Mouse (Mus musculus): ENCODE data around the gene Tstd2. TPM values are rescaled to one million over a fixed set of nuclear protein-coding genes. Genes with fewer than 3 reads are reported as not detected.
A peak's percentile ranks its signal among the peaks of the same experiment; 100 is the strongest.

The Tstd2 gene
- polyA plus RNA-seq (2015; fragmentation: Nextera tagmentation; extraction: Ambion mirVana): 24.9 and 31.5 TPM in 2 replicates

- Histone ChIP-seq H3K27me3 (ENCODE audit: control insufficient read depth, insufficient read depth, low read depth, low read length) (no peaks in the 10 kb centered on the region), H3K36me3 (ENCODE audit: control insufficient read depth, insufficient read depth, low read length) (no peaks in the 10 kb centered on the region), H3K27ac (ENCODE audit: low read length) (peak within 1 kb of the TSS; percentile 98), H3K4me3 (ENCODE audit: low read depth, low read length) (peak within 1 kb of the TSS; percentile 68), H3K9me3 (replicated peaks; ENCODE audit: control insufficient read depth, low read length, poor library complexity, severe bottlenecking) (no peaks in the 10 kb centered on the region), H3K4me2 (ENCODE audit: low read length) (peak within 1 kb of the TSS; percentile 73), H3K9ac (ENCODE audit: low read depth, low read length) (peak within 1 kb of the TSS; percentile 80), H3K4me1 (ENCODE audit: control insufficient read depth, insufficient read depth, low read length) (peaks cover 23% of the 10 kb centered on the region)
- WGBS: under 1% methylated on average over 89 of the region's 90 CpGs
- ATAC-seq: peak; percentile 94
Measured at GRCm38 (mm10) chr4:46138287-46139222, at the start of gene Tstd2, which contains the start of gene Ncbp1. Tstd2 (minus strand) TSS chr4:46138694. Ncbp1 (plus strand) TSS chr4:46138613.

- Histone ChIP-seq H3K36me3 (ENCODE audit: control insufficient read depth, insufficient read depth, low read length) (peaks cover 32% of the 10 kb centered on the region), H3K4me2 (ENCODE audit: low read length) (no peak overlapping the region), H3K4me3 (ENCODE audit: low read depth, low read length) (no peak overlapping the region), H3K9me3 (replicated peaks; ENCODE audit: control insufficient read depth, low read length, poor library complexity, severe bottlenecking) (no peaks in the 10 kb centered on the region), H3K27ac (ENCODE audit: low read length) (no peak overlapping the region), H3K4me1 (ENCODE audit: control insufficient read depth, insufficient read depth, low read length) (no peaks in the 10 kb centered on the region), H3K9ac (ENCODE audit: low read depth, low read length) (no peak overlapping the region), H3K27me3 (ENCODE audit: control insufficient read depth, insufficient read depth, low read depth, low read length) (no peaks in the 10 kb centered on the region)
- 79% methylated on average over 3 of the region's 3 CpGs for WGBS
- no peak for ATAC-seq
Measured at GRCm38 (mm10) chr4:46186466-46186865, 48.0 kb upstream of the Tstd2 start.

- Histone ChIP-seq H3K36me3 (ENCODE audit: control insufficient read depth, insufficient read depth, low read length) (peaks cover 34% of the 10 kb centered on the region), H3K9me3 (replicated peaks; ENCODE audit: control insufficient read depth, low read length, poor library complexity, severe bottlenecking) (no peaks in the 10 kb centered on the region), H3K4me3 (ENCODE audit: low read depth, low read length) (no peak overlapping the region), H3K27ac (ENCODE audit: low read length) (no peak overlapping the region), H3K4me2 (ENCODE audit: low read length) (no peak overlapping the region), H3K4me1 (ENCODE audit: control insufficient read depth, insufficient read depth, low read length) (no peaks in the 10 kb centered on the region), H3K9ac (ENCODE audit: low read depth, low read length) (no peak overlapping the region), H3K27me3 (ENCODE audit: control insufficient read depth, insufficient read depth, low read depth, low read length) (no peaks in the 10 kb centered on the region)
- WGBS: 76% methylated on average over 9 of the region's 9 CpGs
- no peak for ATAC-seq
Measured at GRCm38 (mm10) chr4:46185890-46186289, 47.4 kb upstream of the Tstd2 start.

- Histone ChIP-seq H3K9ac (ENCODE audit: low read depth, low read length) (no peak overlapping the region), H3K36me3 (ENCODE audit: control insufficient read depth, insufficient read depth, low read length) (peaks cover 31% of the 10 kb centered on the region)
- WGBS: 80% methylated on average over 8 of the region's 8 CpGs
Measured at GRCm38 (mm10) chr4:46185423-46185822, 46.9 kb upstream of the Tstd2 start.

GRCm38 (mm10) chr4:46182181-46182580 is 43.7 kb upstream of the Tstd2 start:
- H3K27ac ChIP-seq (ENCODE audit: low read length): no peak overlapping the region
- H3K9ac ChIP-seq (ENCODE audit: low read depth, low read length): no peak overlapping the region
- H3K4me2 ChIP-seq (ENCODE audit: low read length): no peak overlapping the region
- ATAC-seq: no peak
- H3K9me3 ChIP-seq (replicated peaks; ENCODE audit: control insufficient read depth, low read length, poor library complexity, severe bottlenecking): no peaks in the 10 kb centered on the region
- no peaks in the 10 kb centered on the region for H3K27me3 ChIP-seq (ENCODE audit: control insufficient read depth, insufficient read depth, low read depth, low read length)
- WGBS: 88% methylated on average over 7 of the region's 7 CpGs
- H3K4me3 ChIP-seq (ENCODE audit: low read depth, low read length): no peak overlapping the region
- H3K36me3 ChIP-seq (ENCODE audit: control insufficient read depth, insufficient read depth, low read length): peaks cover 44% of the 10 kb centered on the region
- no peaks in the 10 kb centered on the region for H3K4me1 ChIP-seq (ENCODE audit: control insufficient read depth, insufficient read depth, low read length)

More at GRCm38 (mm10) chr4:46185423-46185822, 46.9 kb upstream of the Tstd2 start:
- ATAC-seq: no peak
- H3K27me3 ChIP-seq (ENCODE audit: control insufficient read depth, insufficient read depth, low read depth, low read length): no peaks in the 10 kb centered on the region
- no peak overlapping the region for H3K4me2 ChIP-seq (ENCODE audit: low read length)
- no peaks in the 10 kb centered on the region for H3K4me1 ChIP-seq (ENCODE audit: control insufficient read depth, insufficient read depth, low read length)
- H3K27ac ChIP-seq (ENCODE audit: low read length): no peak overlapping the region
- no peak overlapping the region for H3K4me3 ChIP-seq (ENCODE audit: low read depth, low read length)
- H3K9me3 ChIP-seq (replicated peaks; ENCODE audit: control insufficient read depth, low read length, poor library complexity, severe bottlenecking): no peaks in the 10 kb centered on the region

- 68% methylated on average over 6 of the region's 6 CpGs for WGBS
- H3K9ac ChIP-seq (ENCODE audit: low read depth, low read length): no peak overlapping the region
- no peak overlapping the region for H3K4me3 ChIP-seq (ENCODE audit: low read depth, low read length)
- H3K27me3 ChIP-seq (ENCODE audit: control insufficient read depth, insufficient read depth, low read depth, low read length): no peaks in the 10 kb centered on the region
- no peak overlapping the region for H3K27ac ChIP-seq (ENCODE audit: low read length)
- no peak for ATAC-seq
- peaks cover 53% of the 10 kb centered on the region for H3K36me3 ChIP-seq (ENCODE audit: control insufficient read depth, insufficient read depth, low read length)
- H3K9me3 ChIP-seq (replicated peaks; ENCODE audit: control insufficient read depth, low read length, poor library complexity, severe bottlenecking): no peaks in the 10 kb centered on the region
- no peaks in the 10 kb centered on the region for H3K4me1 ChIP-seq (ENCODE audit: control insufficient read depth, insufficient read depth, low read length)
- H3K4me2 ChIP-seq (ENCODE audit: low read length): no peak overlapping the region
Measured at GRCm38 (mm10) chr4:46181168-46181567, 42.7 kb upstream of the Tstd2 start.

GRCm38 (mm10) chr4:46177496-46177895 is 39.0 kb upstream of the Tstd2 start:
- H3K4me3 ChIP-seq (ENCODE audit: low read depth, low read length): no peak overlapping the region
- peaks cover 68% of the 10 kb centered on the region for H3K36me3 ChIP-seq (ENCODE audit: control insufficient read depth, insufficient read depth, low read length)
- H3K4me2 ChIP-seq (ENCODE audit: low read length): no peak overlapping the region
- no peak overlapping the region for H3K9ac ChIP-seq (ENCODE audit: low read depth, low read length)
- H3K4me1 ChIP-seq (ENCODE audit: control insufficient read depth, insufficient read depth, low read length): no peaks in the 10 kb centered on the region
- no peak overlapping the region for H3K27ac ChIP-seq (ENCODE audit: low read length)
- ATAC-seq: no peak
- H3K27me3 ChIP-seq (ENCODE audit: control insufficient read depth, insufficient read depth, low read depth, low read length): no peaks in the 10 kb centered on the region
- H3K9me3 ChIP-seq (replicated peaks; ENCODE audit: control insufficient read depth, low read length, poor library complexity, severe bottlenecking): no peaks in the 10 kb centered on the region
- WGBS: 89% methylated on average over 7 of the region's 7 CpGs

- no peak for ATAC-seq
- 85% methylated on average over 5 of the region's 5 CpGs for WGBS
- no peak overlapping the region for H3K4me2 ChIP-seq (ENCODE audit: low read length)
- H3K9ac ChIP-seq (ENCODE audit: low read depth, low read length): no peak overlapping the region
- H3K4me3 ChIP-seq (ENCODE audit: low read depth, low read length): no peak overlapping the region
- H3K36me3 ChIP-seq (ENCODE audit: control insufficient read depth, insufficient read depth, low read length): peaks cover 65% of the 10 kb centered on the region
- no peaks in the 10 kb centered on the region for H3K4me1 ChIP-seq (ENCODE audit: control insufficient read depth, insufficient read depth, low read length)
- no peaks in the 10 kb centered on the region for H3K9me3 ChIP-seq (replicated peaks; ENCODE audit: control insufficient read depth, low read length, poor library complexity, severe bottlenecking)
- no peaks in the 10 kb centered on the region for H3K27me3 ChIP-seq (ENCODE audit: control insufficient read depth, insufficient read depth, low read depth, low read length)
- H3K27ac ChIP-seq (ENCODE audit: low read length): no peak overlapping the region
Measured at GRCm38 (mm10) chr4:46177018-46177417, 38.5 kb upstream of the Tstd2 start.

- 81% methylated on average over 4 of the region's 4 CpGs for WGBS
- H3K9ac ChIP-seq (ENCODE audit: low read depth, low read length): no peak overlapping the region
- H3K36me3 ChIP-seq (ENCODE audit: control insufficient read depth, insufficient read depth, low read length): peaks cover 61% of the 10 kb centered on the region
- no peak for ATAC-seq
- no peaks in the 10 kb centered on the region for H3K9me3 ChIP-seq (replicated peaks; ENCODE audit: control insufficient read depth, low read length, poor library complexity, severe bottlenecking)
- H3K4me2 ChIP-seq (ENCODE audit: low read length): no peak overlapping the region
- H3K27me3 ChIP-seq (ENCODE audit: control insufficient read depth, insufficient read depth, low read depth, low read length): no peaks in the 10 kb centered on the region
- H3K4me3 ChIP-seq (ENCODE audit: low read depth, low read length): no peak overlapping the region
- H3K27ac ChIP-seq (ENCODE audit: low read length): no peak overlapping the region
- no peaks in the 10 kb centered on the region for H3K4me1 ChIP-seq (ENCODE audit: control insufficient read depth, insufficient read depth, low read length)
Measured at GRCm38 (mm10) chr4:46176313-46176712, 37.8 kb upstream of the Tstd2 start.

Measured in midbrain, embryonic 16.5 days (tissue).